Mouse (Mus musculus) layer of hippocampus, adult 9-10 months (tissue): ENCODE measurements around the gene Ap1s3.

ENCODE experiments used
- DNase-seq: peaks from one replicate; pipeline ENCODE4 v3.0.0; 2022; ENCODE audit warnings: low spot score

Gene Ap1s3

GRCm38 (mm10) chr1:79671543-79672337 lies at the start of gene Ap1s3:
Gene Ap1s3, minus strand, starts transcription at chr1:79671972.
- DNase-seq, result no peak

- DNase-seq, result no peak
Measured at GRCm38 (mm10) chr1:79714152-79714923, 42.6 kb upstream of the Ap1s3 start.

- DNase-seq, result no peak
Measured at GRCm38 (mm10) chr1:79713081-79713480, 41.3 kb upstream of the Ap1s3 start.

GRCm38 (mm10) chr1:79711147-79712126 lies 39.7 kb upstream of the Ap1s3 start:
- no peak for DNase-seq

- DNase-seq, result no peak
Measured at GRCm38 (mm10) chr1:79710678-79711077, 38.9 kb upstream of the Ap1s3 start.

GRCm38 (mm10) chr1:79710216-79710615 lies 38.4 kb upstream of the Ap1s3 start:
- no peak for DNase-seq

GRCm38 (mm10) chr1:79707383-79707782 lies 35.6 kb upstream of the Ap1s3 start:
- DNase-seq, result no peak

GRCm38 (mm10) chr1:79706707-79707106 lies 34.9 kb upstream of the Ap1s3 start:
- no peak for DNase-seq

GRCm38 (mm10) chr1:79704672-79705071 lies 32.9 kb upstream of the Ap1s3 start:
- DNase-seq, result no peak

GRCm38 (mm10) chr1:79703520-79703919 lies 31.7 kb upstream of the Ap1s3 start:
- no peak for DNase-seq

GRCm38 (mm10) chr1:79698506-79698905 lies 26.7 kb upstream of the Ap1s3 start:
- DNase-seq, result no peak

- DNase-seq, result no peak
Measured at GRCm38 (mm10) chr1:79697382-79697781, 25.6 kb upstream of the Ap1s3 start.

- DNase-seq, result no peak
Measured at GRCm38 (mm10) chr1:79696933-79697332, 25.2 kb upstream of the Ap1s3 start.

GRCm38 (mm10) chr1:79692482-79692881 lies 20.7 kb upstream of the Ap1s3 start:
- no peak for DNase-seq

GRCm38 (mm10) chr1:79687254-79687653 lies 15.5 kb upstream of the Ap1s3 start:
- DNase-seq, result no peak

GRCm38 (mm10) chr1:79684027-79684426 lies 12.3 kb upstream of the Ap1s3 start:
- DNase-seq, result no peak

GRCm38 (mm10) chr1:79682936-79683335 lies 11.2 kb upstream of the Ap1s3 start:
- no peak for DNase-seq

GRCm38 (mm10) chr1:79680777-79681176 lies 9.0 kb upstream of the Ap1s3 start:
- DNase-seq, result no peak

- no peak for DNase-seq
Measured at GRCm38 (mm10) chr1:79678117-79678684, 6.4 kb upstream of the Ap1s3 start.

GRCm38 (mm10) chr1:79675716-79676115 lies 3.9 kb upstream of the Ap1s3 start:
- no peak for DNase-seq

- DNase-seq, result no peak
Measured at GRCm38 (mm10) chr1:79671196-79671542, 603 bp downstream of the Ap1s3 start.

GRCm38 (mm10) chr1:79669419-79669974 lies 2.3 kb downstream of the Ap1s3 start:
- DNase-seq, result no peak
